Mouse (Mus musculus) lung, postnatal 0 days (tissue): ENCODE measurements at regions not wholly inside any gene's neighbourhood (a gene's known extent, or its start where the extent isn't known, plus 50 kb on each side); places are given as distances from the start of the nearest gene placed in this dataset.

ENCODE experiments used
- CTCF ChIP-seq: IDR thresholded peaks from 2 replicates; pipeline ENCODE4 v1.5.1; 2016; ENCODE audit warnings: antibody characterized with exemption, mild to moderate bottlenecking
- EP300 ChIP-seq: IDR thresholded peaks from 2 replicates; pipeline ENCODE4 v1.6.1; 2016; ENCODE audit warnings: antibody characterized with exemption, mild to moderate bottlenecking, control low read depth

DNA sequence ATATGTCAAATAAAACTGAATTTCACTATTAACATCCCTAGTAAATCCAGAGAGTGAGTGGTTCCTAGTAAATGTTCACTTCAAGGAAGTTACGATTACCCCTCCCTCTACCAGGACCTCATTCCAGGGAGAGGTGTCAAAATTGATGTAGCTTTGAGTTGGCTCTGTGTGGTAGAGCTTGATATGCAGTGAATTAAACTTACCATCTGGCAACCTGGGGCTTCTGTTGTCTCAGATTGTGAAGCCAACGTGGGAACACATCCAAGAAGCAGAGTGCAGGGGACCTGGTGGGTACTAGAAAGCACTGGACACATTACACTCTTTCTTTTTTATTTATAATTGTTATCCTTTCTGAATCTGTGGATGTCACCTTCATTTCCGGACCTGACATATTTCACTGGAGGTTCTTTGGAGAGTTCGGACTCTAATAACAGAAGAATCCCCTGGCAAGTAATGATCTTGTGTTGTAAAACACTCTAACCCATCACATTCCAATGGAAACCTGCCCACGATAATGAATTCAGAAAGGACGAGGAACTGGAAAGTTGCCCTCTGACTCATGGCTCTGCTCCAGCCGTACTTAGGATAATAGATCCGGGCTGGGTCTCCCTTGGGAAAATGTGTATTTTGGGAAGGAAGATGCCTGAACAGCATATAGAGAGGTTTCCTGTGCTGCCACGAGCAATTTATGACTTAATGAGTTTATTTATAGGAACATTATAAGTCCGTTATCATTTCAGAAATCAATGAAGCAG is 295.8 kb downstream of the Plk2 start:
- TF ChIP-seq EP300: no peak
- no peak for TF ChIP-seq CTCF
